Mouse (Mus musculus): ENCODE measurements around the gene Spcs1. TPM values are rescaled to one million over a fixed set of nuclear protein-coding genes. Genes with fewer than 3 reads are reported as not detected.

Spcs1 gene
- polyA plus RNA-seq, 1 experiment from 2014 or later = 296 TPM

- no peak overlapping the region for H3K4me3 ChIP-seq
- H3K9ac ChIP-seq (replicated peaks) = no peak overlapping the region
- H3K4me2 ChIP-seq (replicated peaks) = no peak overlapping the region
- peaks cover 11% of the 10 kb centered on the region for H3K4me1 ChIP-seq
- H3K36me3 ChIP-seq = peaks cover 46% of the 10 kb centered on the region
- H3K27me3 ChIP-seq = no peaks in the 10 kb centered on the region
- ATAC-seq (replicated peaks) = no peak
- 86% methylated on average over 5 of the region's 5 CpGs for WGBS
- no peaks in the 10 kb centered on the region for H3K9me3 ChIP-seq
- no peak overlapping the region for H3K27ac ChIP-seq (replicated peaks)
Observed at GRCm38 (mm10) chr14:31006779-31007178, 5.3 kb upstream of the Spcs1 start.

- peaks cover 21% of the 10 kb centered on the region for H3K4me1 ChIP-seq
- 95% methylated on average over 2 of the region's 2 CpGs for WGBS
Observed at GRCm38 (mm10) chr14:31004527-31004926, 3.1 kb upstream of the Spcs1 start.

DNA sequence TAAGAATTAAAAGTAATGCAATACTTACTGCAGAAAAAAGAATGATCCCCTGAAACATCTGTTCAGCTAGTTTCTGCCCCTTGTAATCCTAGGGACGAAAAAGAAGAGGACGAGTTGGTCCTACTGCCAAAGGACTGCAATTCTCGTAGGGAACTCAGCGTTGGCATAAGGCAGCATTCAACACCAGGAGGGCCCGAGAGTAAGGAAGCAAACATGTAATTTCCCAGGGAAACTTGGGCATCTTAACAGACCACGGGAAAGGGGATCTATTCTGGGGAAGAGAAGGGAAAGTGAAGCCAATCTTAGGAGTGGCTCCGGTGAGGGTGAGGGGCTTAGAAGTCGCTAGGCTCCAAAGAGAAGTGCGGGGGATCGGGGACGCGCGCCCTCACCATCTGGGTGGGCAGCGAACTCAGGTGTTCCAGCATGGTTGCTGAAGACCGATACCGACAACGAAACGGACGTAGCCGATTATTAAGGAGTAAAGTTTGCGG is 611 bp downstream of the Spcs1 start:
- Histone ChIP-seq H3K27ac (replicated peaks) (peak overlapping the region; percentile 89), H3K9me3 (no peaks in the 10 kb centered on the region), H3K4me2 (replicated peaks) (peak overlapping the region; percentile 73), H3K4me1 (peaks cover 21% of the 10 kb centered on the region), H3K4me3 (peak overlapping the region; percentile 69), H3K36me3 (peaks cover 3% of the 10 kb centered on the region; the same call in 1 of the 2 replicates), H3K27me3 (no peaks in the 10 kb centered on the region), H3K9ac (replicated peaks) (peak overlapping the region; percentile 91)
- peak; percentile 48 for ATAC-seq (replicated peaks)
- WGBS = under 1% methylated on average over 21 of the region's 21 CpGs

More at GRCm38 (mm10) chr14:31004527-31004926, 3.1 kb upstream of the Spcs1 start:
- no peaks in the 10 kb centered on the region for H3K27me3 ChIP-seq
- no peak overlapping the region for H3K4me2 ChIP-seq (replicated peaks)
- H3K36me3 ChIP-seq = peaks cover 24% of the 10 kb centered on the region
- no peak overlapping the region for H3K9ac ChIP-seq (replicated peaks)
- H3K9me3 ChIP-seq = no peaks in the 10 kb centered on the region
- H3K4me3 ChIP-seq = no peak overlapping the region
- no peak overlapping the region for H3K27ac ChIP-seq (replicated peaks)
- no peak for ATAC-seq (replicated peaks)

DNA sequence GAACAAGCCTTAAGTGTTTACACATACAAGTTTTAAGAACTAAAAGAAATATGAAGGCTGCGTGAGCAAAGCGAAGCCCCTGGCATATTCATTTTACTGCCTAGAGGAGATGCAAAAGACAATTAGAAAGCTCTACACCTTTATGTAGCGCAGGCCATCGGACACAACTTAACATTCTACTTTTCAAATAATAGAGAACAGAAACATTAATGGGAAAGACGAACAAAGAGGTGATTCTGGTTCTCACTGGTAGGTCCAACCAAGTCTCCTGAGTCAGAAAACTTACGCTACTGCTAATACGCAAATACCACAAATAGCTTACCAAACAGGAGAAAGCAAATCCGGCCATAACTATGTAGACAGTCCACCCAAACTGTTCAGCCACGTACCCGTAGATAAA is 1.1 kb downstream of the Spcs1 start:
- no peak overlapping the region for H3K27ac ChIP-seq (replicated peaks)
- H3K36me3 ChIP-seq = peaks cover 3% of the 10 kb centered on the region; the same call in 1 of the 2 replicates
- peak overlapping the region; percentile 73 for H3K4me2 ChIP-seq (replicated peaks)
- H3K4me3 ChIP-seq = peak overlapping the region; percentile 69
- peak overlapping the region; percentile 91 for H3K9ac ChIP-seq (replicated peaks)
- no peaks in the 10 kb centered on the region for H3K27me3 ChIP-seq
- H3K9me3 ChIP-seq = no peaks in the 10 kb centered on the region
- ATAC-seq (replicated peaks) = no peak
- 68% methylated on average over 10 of the region's 10 CpGs for WGBS
- peaks cover 21% of the 10 kb centered on the region for H3K4me1 ChIP-seq

GRCm38 (mm10) chr14:30996417-30996816 is 5.1 kb downstream of the Spcs1 start:
- no peaks in the 10 kb centered on the region for H3K27me3 ChIP-seq
- H3K4me1 ChIP-seq = peaks cover 10% of the 10 kb centered on the region
- no peak overlapping the region for H3K4me3 ChIP-seq
- H3K9ac ChIP-seq (replicated peaks) = no peak overlapping the region
- no peak for ATAC-seq (replicated peaks)
- peaks cover 3% of the 10 kb centered on the region; the same call in 1 of the 2 replicates for H3K36me3 ChIP-seq
- H3K9me3 ChIP-seq = no peaks in the 10 kb centered on the region
- no peak overlapping the region for H3K27ac ChIP-seq (replicated peaks)
- no peak overlapping the region for H3K4me2 ChIP-seq (replicated peaks)

GRCm38 (mm10) chr14:30976222-30976621 is 25.2 kb downstream of the Spcs1 start:
- Histone ChIP-seq H3K9me3 (no peaks in the 10 kb centered on the region), H3K27ac (replicated peaks) (no peak overlapping the region), H3K4me1 (no peaks in the 10 kb centered on the region), H3K36me3 (peaks cover 35% of the 10 kb centered on the region), H3K4me2 (replicated peaks) (no peak overlapping the region), H3K27me3 (no peaks in the 10 kb centered on the region), H3K4me3 (no peak overlapping the region), H3K9ac (replicated peaks) (no peak overlapping the region)
- no peak for ATAC-seq (replicated peaks)
- 89% methylated on average over 3 of the region's 3 CpGs for WGBS

DNA sequence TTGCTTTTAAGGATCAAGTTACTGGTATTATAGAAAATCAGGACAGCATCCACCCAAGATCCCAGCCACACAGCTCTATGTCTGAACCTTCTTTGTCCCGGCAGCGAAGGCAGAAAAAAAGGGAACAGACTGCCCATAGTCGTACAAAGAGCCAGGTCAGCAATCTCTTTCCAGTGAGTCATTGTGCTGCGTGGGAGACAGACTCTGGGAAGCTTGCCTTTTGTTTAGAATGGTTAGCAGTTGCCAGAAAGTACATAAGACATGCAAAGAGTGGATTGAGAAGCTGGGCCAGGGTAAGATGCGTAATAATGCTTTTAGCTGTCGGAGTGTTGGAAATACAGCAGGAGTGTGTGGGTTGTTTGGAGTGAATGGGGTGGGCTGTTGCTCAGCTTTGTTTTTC is 27.3 kb downstream of the Spcs1 start:
- WGBS = 42% methylated on average over 6 of the region's 6 CpGs
- H3K27ac ChIP-seq (replicated peaks) = no peak overlapping the region
- H3K4me2 ChIP-seq (replicated peaks) = no peak overlapping the region
- no peak overlapping the region for H3K4me3 ChIP-seq
- H3K27me3 ChIP-seq = no peaks in the 10 kb centered on the region
- no peaks in the 10 kb centered on the region for H3K9me3 ChIP-seq
- no peak overlapping the region for H3K9ac ChIP-seq (replicated peaks)
- ATAC-seq (replicated peaks) = no peak
- H3K4me1 ChIP-seq = no peaks in the 10 kb centered on the region
- peaks cover 29% of the 10 kb centered on the region for H3K36me3 ChIP-seq

- Histone ChIP-seq H3K4me1 (no peaks in the 10 kb centered on the region), H3K9me3 (no peaks in the 10 kb centered on the region), H3K27me3 (no peaks in the 10 kb centered on the region), H3K27ac (replicated peaks) (no peak overlapping the region), H3K9ac (replicated peaks) (no peak overlapping the region), H3K4me3 (no peak overlapping the region), H3K36me3 (peaks cover 21% of the 10 kb centered on the region), H3K4me2 (replicated peaks) (no peak overlapping the region)
- WGBS = 74% methylated on average over 1 of the region's 1 CpGs
- ATAC-seq (replicated peaks) = no peak
Observed at GRCm38 (mm10) chr14:30960366-30960765, 41.1 kb downstream of the Spcs1 start.

- H3K27me3 ChIP-seq = no peaks in the 10 kb centered on the region
- H3K27ac ChIP-seq (replicated peaks) = no peak overlapping the region
- 96% methylated on average over 4 of the region's 4 CpGs for WGBS
- H3K4me3 ChIP-seq = no peak overlapping the region
- H3K9me3 ChIP-seq = no peaks in the 10 kb centered on the region
- ATAC-seq (replicated peaks) = no peak
- H3K4me2 ChIP-seq (replicated peaks) = no peak overlapping the region
- H3K9ac ChIP-seq (replicated peaks) = no peak overlapping the region
- H3K36me3 ChIP-seq = peaks cover 25% of the 10 kb centered on the region
- no peaks in the 10 kb centered on the region for H3K4me1 ChIP-seq
Observed at GRCm38 (mm10) chr14:30959031-30959430, 42.4 kb downstream of the Spcs1 start.

GRCm38 (mm10) chr14:30958517-30958916 is 43.0 kb downstream of the Spcs1 start:
- Histone ChIP-seq H3K9me3 (no peaks in the 10 kb centered on the region), H3K4me2 (replicated peaks) (no peak overlapping the region), H3K36me3 (peaks cover 25% of the 10 kb centered on the region), H3K27ac (replicated peaks) (no peak overlapping the region), H3K9ac (replicated peaks) (no peak overlapping the region), H3K4me1 (no peaks in the 10 kb centered on the region), H3K4me3 (no peak overlapping the region), H3K27me3 (no peaks in the 10 kb centered on the region)
- WGBS = 90% methylated on average over 2 of the region's 2 CpGs
- ATAC-seq (replicated peaks) = no peak

GRCm38 (mm10) chr14:30951154-30951825 is 50.2 kb downstream of the Spcs1 start, which contains the start of gene Nek4:
TSS of gene Nek4 (plus strand) at chr14:30951377.
- peak; percentile 100 for ATAC-seq (replicated peaks)
- Histone ChIP-seq H3K27me3 (no peaks in the 10 kb centered on the region), H3K9me3 (no peaks in the 10 kb centered on the region), H3K27ac (replicated peaks) (peak within 1 kb of the TSS; percentile 76), H3K4me3 (peak within 1 kb of the TSS; percentile 77), H3K4me1 (peaks cover 8% of the 10 kb centered on the region), H3K36me3 (0 out of 2 replicates have a peak, but pooled peaks cover 4% of the 10 kb centered on the region), H3K9ac (replicated peaks) (peak within 1 kb of the TSS; percentile 89), H3K4me2 (replicated peaks) (peak within 1 kb of the TSS; percentile 63)
- WGBS = under 1% methylated on average over 57 of the region's 57 CpGs

DNA sequence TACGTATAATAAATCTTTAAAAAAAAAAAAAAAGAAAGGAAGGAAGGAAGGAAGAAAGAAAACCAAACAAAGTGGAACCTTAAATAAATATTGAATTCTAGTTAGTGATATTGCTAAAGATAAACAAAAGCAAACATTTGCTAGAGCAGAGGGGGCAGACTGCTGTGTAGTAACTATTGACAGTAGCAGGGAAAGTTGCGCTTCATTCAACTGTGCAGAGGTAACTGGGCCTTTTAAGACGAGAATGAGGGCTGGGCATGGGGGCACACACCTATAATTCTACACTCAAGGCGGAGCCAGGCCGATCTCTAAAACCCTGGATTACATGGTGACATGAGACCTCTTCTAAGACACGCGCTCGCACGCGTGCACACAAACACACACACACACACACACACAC is 51.5 kb downstream of the Spcs1 start:
- no peaks in the 10 kb centered on the region for H3K27me3 ChIP-seq
- H3K9ac ChIP-seq (replicated peaks) = no peak overlapping the region
- H3K27ac ChIP-seq (replicated peaks) = no peak overlapping the region
- no peak for ATAC-seq (replicated peaks)
- H3K9me3 ChIP-seq = no peaks in the 10 kb centered on the region
- H3K4me3 ChIP-seq = no peak overlapping the region
- H3K4me2 ChIP-seq (replicated peaks) = no peak overlapping the region
- WGBS = 98% methylated on average over 10 of the region's 10 CpGs
- 0 out of 2 replicates have a peak, but pooled peaks cover 4% of the 10 kb centered on the region for H3K36me3 ChIP-seq
- peaks cover 8% of the 10 kb centered on the region for H3K4me1 ChIP-seq
